ENCODE assay signal across 21 mouse cellular contexts in genomic region chr5:96682777-96683176, GRCm38 (mm10).
DNase-seq lines count a peak whose midpoint lies in the region; ATAC-seq and TF ChIP-seq lines count a peak whose summit lies in the region.
"Had no signal": no experiment of that assay in that cellular context is flagged by ENCODE, and none has a peak within 500 bp of the region (broad histone marks: within the 10 kb centered on the region; RNA-seq: fewer than 3 reads in every experiment).

No protein-coding gene starts in this region.

- WGBS in limb, embryonic 13.5 days = 60% methylated on average over 2 of the region's 2 CpGs
- WGBS in limb, embryonic 10.5 days = 74% methylated on average over 2 of the region's 2 CpGs
- WGBS in limb, embryonic 14.5 days = 64% methylated on average over 2 of the region's 2 CpGs

- H3K36me3 ChIP-seq in limb, embryonic 13.5 days = peaks cover 19% of the 10 kb centered on the region
- H3K36me3 ChIP-seq in limb, embryonic 10.5 days = peaks cover under 1% of the 10 kb centered on the region; the same call in 1 of the 2 replicates
- H3K36me3 ChIP-seq in limb, embryonic 14.5 days (ENCODE audit: control insufficient read depth, insufficient read depth, low read length) = peaks cover 9% of the 10 kb centered on the region; the same call in 1 of the 2 replicates
- H3K36me3 ChIP-seq: hindbrain, embryonic 12.5 days; hindbrain, embryonic 15.5 days; intestine, embryonic 15.5 days had no signal

- ATAC-seq in CD4-positive, CD25-positive, alpha-beta regulatory T cell, adult 4 months = no peak
- peak; percentile 68 for ATAC-seq in limb, embryonic 13.5 days (ENCODE audit: low FRiP score, low read depth)
- ATAC-seq in limb, embryonic 14.5 days (ENCODE audit: low FRiP score, low read depth) = 0 out of 2 replicates have a peak, but pooled peaks have one; percentile 30
- ATAC-seq: forebrain, embryonic 13.5 days; forebrain, embryonic 16.5 days; intestine, embryonic 15.5 days had no signal

- H3K9me3 ChIP-seq in limb, embryonic 13.5 days = no peaks in the 10 kb centered on the region
- no peaks in the 10 kb centered on the region for H3K9me3 ChIP-seq in limb, embryonic 10.5 days (replicated peaks)
- H3K9me3 ChIP-seq in limb, embryonic 14.5 days (ENCODE audit: control insufficient read depth, low read length) = no peaks in the 10 kb centered on the region
- H3K9me3 ChIP-seq: embryonic facial prominence, embryonic 13.5 days; forebrain, embryonic 10.5 days; forebrain, embryonic 13.5 days; hindbrain, embryonic 12.5 days; hindbrain, embryonic 15.5 days; intestine, embryonic 15.5 days had no signal

- H3K4me2 ChIP-seq in limb, embryonic 13.5 days (replicated peaks) = no peak overlapping the region
- H3K4me2 ChIP-seq in limb, embryonic 14.5 days (replicated peaks; ENCODE audit: low read depth, low read length, severe bottlenecking) = no peak overlapping the region
- H3K4me2 ChIP-seq: embryonic facial prominence, embryonic 13.5 days; forebrain, embryonic 13.5 days; heart, embryonic 11.5 days; hindbrain, embryonic 12.5 days; hindbrain, embryonic 15.5 days; intestine, embryonic 15.5 days had no signal

- no peaks in the 10 kb centered on the region for H3K27me3 ChIP-seq in limb, embryonic 13.5 days
- no peaks in the 10 kb centered on the region for H3K27me3 ChIP-seq in limb, embryonic 10.5 days (ENCODE audit: low read depth, poor library complexity, severe bottlenecking)
- no peaks in the 10 kb centered on the region for H3K27me3 ChIP-seq in limb, embryonic 14.5 days (ENCODE audit: control insufficient read depth, insufficient read depth, low read length)
- H3K27me3 ChIP-seq: embryonic facial prominence, embryonic 13.5 days; forebrain, embryonic 13.5 days; hindbrain, embryonic 12.5 days; hindbrain, embryonic 15.5 days; intestine, embryonic 15.5 days had no signal

- peak; percentile 1 for DNase-seq in CD4-positive, CD25-positive, alpha-beta regulatory T cell, adult 2 months (ENCODE audit: low read depth, low spot score)
- DNase-seq in limb, embryonic 10.5 days (ENCODE audit: low spot score) = no peak
- DNase-seq in limb, embryonic 14.5 days (ENCODE audit: low spot score) = peak; percentile 4
- DNase-seq in gastrocnemius, postnatal 10 days = no peak
- no peak for DNase-seq in urinary bladder, postnatal 10 days (ENCODE audit: low spot score)
- DNase-seq: adrenal gland, postnatal 10 days; adrenal gland, postnatal 36 days; cerebellum, adult 18-20 months; cerebellum, adult 9-10 months; cerebellum, postnatal 14 days; gastrocnemius, postnatal 25 days had no signal

- TF ChIP-seq POLR2A in limb, embryonic 14.5 days (IDR thresholded peaks at IDR 0.05; ENCODE audit: borderline replicate concordance, extremely low read depth, insufficient read depth, insufficient read length) = no peak

- peaks cover 4% of the 10 kb centered on the region; the same call in 1 of the 2 replicates for H3K4me1 ChIP-seq in limb, embryonic 13.5 days
- H3K4me1 ChIP-seq in limb, embryonic 10.5 days = peaks cover 6% of the 10 kb centered on the region
- no peaks in the 10 kb centered on the region for H3K4me1 ChIP-seq in limb, embryonic 14.5 days (ENCODE audit: control insufficient read depth, insufficient read depth, low read length)
- H3K4me1 ChIP-seq: forebrain, embryonic 13.5 days; hindbrain, embryonic 15.5 days; intestine, embryonic 15.5 days had no signal

- H3K27ac ChIP-seq in limb, embryonic 13.5 days = no peak overlapping the region
- H3K27ac ChIP-seq in limb, embryonic 10.5 days = no peak overlapping the region
- H3K27ac ChIP-seq in limb, embryonic 14.5 days (replicated peaks; ENCODE audit: low read depth, low read length) = no peak overlapping the region
- H3K27ac ChIP-seq: embryonic facial prominence, embryonic 13.5 days; forebrain, embryonic 10.5 days; forebrain, embryonic 13.5 days; hindbrain, embryonic 12.5 days; hindbrain, embryonic 15.5 days; intestine, embryonic 15.5 days had no signal

- no peak overlapping the region for H3K4me3 ChIP-seq in limb, embryonic 13.5 days
- no peak overlapping the region for H3K4me3 ChIP-seq in limb, embryonic 10.5 days
- H3K4me3 ChIP-seq in limb, embryonic 14.5 days (replicated peaks; ENCODE audit: low read length) = no peak overlapping the region
- H3K4me3 ChIP-seq: embryonic facial prominence, embryonic 13.5 days; forebrain, embryonic 10.5 days; forebrain, embryonic 13.5 days; hindbrain, embryonic 12.5 days; hindbrain, embryonic 15.5 days; intestine, embryonic 15.5 days had no signal

- no peak overlapping the region for H3K9ac ChIP-seq in limb, embryonic 13.5 days
- H3K9ac ChIP-seq in limb, embryonic 14.5 days (ENCODE audit: low read depth, low read length, severe bottlenecking) = no peak overlapping the region
- H3K9ac ChIP-seq: embryonic facial prominence, embryonic 13.5 days; forebrain, embryonic 13.5 days; hindbrain, embryonic 12.5 days; hindbrain, embryonic 15.5 days; intestine, embryonic 15.5 days had no signal

Comparison
In these comparisons a context has a peak if more than half of its experiments do, and no peak if none do; other contexts are left out.
1. DNase-seq: peak in CD4-positive, CD25-positive, alpha-beta regulatory T cell, adult 2 months (single experiment) and limb, embryonic 14.5 days (single experiment); none in limb, embryonic 10.5 days (single experiment), gastrocnemius, postnatal 10 days (single experiment) and urinary bladder, postnatal 10 days (single experiment).